Mouse (Mus musculus): Measurements from ENCODE around the gene Rxra.

- TF ChIP-seq GATA1 (IDR thresholded peaks at IDR 0.05; ENCODE audit: borderline replicate concordance, low read length): no peak
- no peak for TF ChIP-seq FLI1 (IDR thresholded peaks at IDR 0.05; ENCODE audit: low read length)
Measured at GRCm38 (mm10) chr2:27775006-27775405, 98.8 kb downstream of the Rxra start.

All from megakaryocyte, embryonic 14.5 days (primary cell).